Mouse (Mus musculus) C2C12 (cell line): ENCODE data around the gene Jdp2.

ENCODE experiments used
- CTCF ChIP-seq: IDR thresholded peaks from one replicate; pipeline ENCODE4 v1.5.1; 2011; ENCODE audit not compliant: control insufficient read depth, insufficient read depth, insufficient read length
- MYOG ChIP-seq: IDR thresholded peaks from one replicate; pipeline ENCODE4 v1.6.1; 2011; ENCODE audit not compliant: control insufficient read depth, insufficient read length; ENCODE audit errors: extremely low read depth

GRCm38 (mm10) chr12:85572047-85572475 is 26.8 kb upstream of the Jdp2 start:
- TF ChIP-seq CTCF (no peak), MYOG (no peak)
